Comparison of ENCODE assay signal across 11 mouse cellular contexts in genomic region chr7:81991116-81991515, GRCm38 (mm10). TPM values are rescaled to one million over a fixed set of nuclear protein-coding genes. Genes with fewer than 3 reads are reported as not detected.
DNase-seq lines count a peak whose midpoint lies in the region; ATAC-seq lines count a peak whose summit lies in the region.
"Had no signal": no experiment of that assay in that cellular context is flagged by ENCODE, and none has a peak within 500 bp of the region (broad histone marks: within the 10 kb centered on the region; RNA-seq: fewer than 3 reads in every experiment).

No protein-coding gene starts in this region.

- no peak for ATAC-seq in liver, embryonic 11.5 days (replicated peaks; ENCODE audit: low FRiP score)
- no peak for ATAC-seq in forebrain, embryonic 12.5 days (ENCODE audit: low FRiP score)
- ATAC-seq in intestine, embryonic 14.5 days (replicated peaks; ENCODE audit: low FRiP score, low TSS enrichment, low read depth), result no peak
- ATAC-seq in neural tube, embryonic 13.5 days (ENCODE audit: low read depth), result no peak

- peak overlapping the region; percentile 48 for H3K4me3 ChIP-seq in liver, embryonic 11.5 days (ENCODE audit: low read depth, low read length)
- H3K4me3 ChIP-seq in forebrain, embryonic 12.5 days (replicated peaks), result peak overlapping the region; percentile 61
- H3K4me3 ChIP-seq in intestine, embryonic 14.5 days (ENCODE audit: low read depth, low read length), result peak overlapping the region; percentile 52
- H3K4me3 ChIP-seq in neural tube, embryonic 13.5 days, result peak overlapping the region; percentile 52

- H3K36me3 ChIP-seq in liver, embryonic 11.5 days (ENCODE audit: control insufficient read depth, insufficient read depth, low read length), result no peaks in the 10 kb centered on the region
- no peaks in the 10 kb centered on the region for H3K36me3 ChIP-seq in forebrain, embryonic 12.5 days (replicated peaks)
- no peaks in the 10 kb centered on the region for H3K36me3 ChIP-seq in intestine, embryonic 14.5 days (ENCODE audit: control insufficient read depth, insufficient read depth, low read length)
- H3K36me3 ChIP-seq in neural tube, embryonic 13.5 days, result no peaks in the 10 kb centered on the region

- H3K9ac ChIP-seq in liver, embryonic 11.5 days (ENCODE audit: low read depth, low read length), result 0 out of 2 replicates have a peak overlapping the region, but pooled peaks have one; percentile 25
- H3K9ac ChIP-seq in forebrain, embryonic 12.5 days, result 0 out of 2 replicates have a peak overlapping the region, but pooled peaks have one; percentile 50
- no peak overlapping the region for H3K9ac ChIP-seq in intestine, embryonic 14.5 days (ENCODE audit: low read length)
- peak overlapping the region; percentile 65; the same call in 1 of the 2 replicates for H3K9ac ChIP-seq in neural tube, embryonic 13.5 days

- H3K27me3 ChIP-seq in liver, embryonic 11.5 days (replicated peaks; ENCODE audit: control insufficient read depth, insufficient read depth, low read length), result peaks cover 73% of the 10 kb centered on the region
- peaks cover 77% of the 10 kb centered on the region for H3K27me3 ChIP-seq in forebrain, embryonic 12.5 days
- peaks cover 68% of the 10 kb centered on the region for H3K27me3 ChIP-seq in intestine, embryonic 14.5 days (replicated peaks; ENCODE audit: control insufficient read depth, insufficient read depth, low read length)
- peaks cover 82% of the 10 kb centered on the region for H3K27me3 ChIP-seq in neural tube, embryonic 13.5 days

- H3K9me3 ChIP-seq in liver, embryonic 11.5 days (ENCODE audit: control insufficient read depth, low read length), result no peaks in the 10 kb centered on the region
- H3K9me3 ChIP-seq in forebrain, embryonic 12.5 days, result no peaks in the 10 kb centered on the region
- H3K9me3 ChIP-seq in intestine, embryonic 14.5 days (ENCODE audit: control insufficient read depth, low read length), result no peaks in the 10 kb centered on the region
- no peaks in the 10 kb centered on the region for H3K9me3 ChIP-seq in neural tube, embryonic 13.5 days

- H3K4me2 ChIP-seq in liver, embryonic 11.5 days, result peak overlapping the region; percentile 65
- H3K4me2 ChIP-seq in forebrain, embryonic 12.5 days, result peak overlapping the region; percentile 97
- peak overlapping the region; percentile 83 for H3K4me2 ChIP-seq in intestine, embryonic 14.5 days (ENCODE audit: low read length)
- H3K4me2 ChIP-seq in neural tube, embryonic 13.5 days, result peak overlapping the region; percentile 87

- H3K27ac ChIP-seq in liver, embryonic 11.5 days (ENCODE audit: low read depth, low read length), result no peak overlapping the region
- H3K27ac ChIP-seq in forebrain, embryonic 12.5 days, result no peak overlapping the region
- H3K27ac ChIP-seq in intestine, embryonic 14.5 days (ENCODE audit: low read depth), result no peak overlapping the region
- no peak overlapping the region for H3K27ac ChIP-seq in neural tube, embryonic 13.5 days (replicated peaks)

- H3K4me1 ChIP-seq in liver, embryonic 11.5 days (replicated peaks; ENCODE audit: control insufficient read depth, insufficient read depth, low read length), result no peaks in the 10 kb centered on the region
- peaks cover 19% of the 10 kb centered on the region for H3K4me1 ChIP-seq in forebrain, embryonic 12.5 days
- H3K4me1 ChIP-seq in intestine, embryonic 14.5 days (replicated peaks; ENCODE audit: control insufficient read depth, insufficient read depth, low read length), result 0 out of 2 replicates have a peak, but pooled peaks cover 9% of the 10 kb centered on the region
- H3K4me1 ChIP-seq in neural tube, embryonic 13.5 days (replicated peaks), result peaks cover 19% of the 10 kb centered on the region

- DNase-seq in liver, embryonic 11.5 days (ENCODE audit: low spot score), result peak; percentile 29
- DNase-seq in liver, result no peak
- DNase-seq in intestine, embryonic 14.5 days (ENCODE audit: low spot score), result peak; percentile 62
- no peak for DNase-seq in gastrocnemius, postnatal 25 days
- DNase-seq in spleen, postnatal 14 days (ENCODE audit: low spot score in 2 of 2), result no peak
- DNase-seq in urinary bladder, postnatal 4 days (ENCODE audit: low spot score in 2 of 2), result no peak
- DNase-seq: kidney, adult 9 months; lung, adult 18-20 months; thymus, postnatal 14 days had no signal

- 11% methylated on average over 12 of the region's 12 CpGs for WGBS in liver, embryonic 11.5 days
- WGBS in forebrain, embryonic 12.5 days, result 2% methylated on average over 12 of the region's 12 CpGs
- 6% methylated on average over 12 of the region's 12 CpGs for WGBS in intestine, embryonic 14.5 days
- 4% methylated on average over 12 of the region's 12 CpGs for WGBS in neural tube, embryonic 13.5 days

RNA-seq across cellular contexts. Expression of gene Bnc1, which starts 1.0 kb away (rescaled TPM):
- polyA plus RNA-seq in liver, embryonic 11.5 days (2014; fragmentation: Nextera tagmentation; extraction: Ambion mirVana), result 5.1 and 7.0 TPM in 2 replicates
- 0.33 and 0.40 TPM in 2 replicates for polyA plus RNA-seq in forebrain, embryonic 12.5 days (2016; fragmentation: Nextera tagmentation; extraction: Ambion mirVana)
- polyA plus RNA-seq in intestine, embryonic 14.5 days (2014; fragmentation: Nextera tagmentation; extraction: Ambion mirVana), result 6.2 and 7.2 TPM in 2 replicates
- 3.7 and 5.5 TPM in 2 replicates for polyA plus RNA-seq in neural tube, embryonic 13.5 days (2015; fragmentation: Nextera tagmentation; extraction: Ambion mirVana)
- total RNA-seq in gastrocnemius, postnatal 25 days (2021), result under 1 TPM in 1 of 2 experiments, not detected in 1; 0.05 TPM

RNA-seq across cellular contexts. Expression of gene Hdgfl3, which starts 56.8 kb away (rescaled TPM):
- 5.0 and 5.9 TPM in 2 replicates for polyA plus RNA-seq in liver, embryonic 11.5 days (2014; fragmentation: Nextera tagmentation; extraction: Ambion mirVana)
- polyA plus RNA-seq in forebrain, embryonic 12.5 days (2016; fragmentation: Nextera tagmentation; extraction: Ambion mirVana), result 55.8 and 56.5 TPM in 2 replicates
- polyA plus RNA-seq in intestine, embryonic 14.5 days (2014; fragmentation: Nextera tagmentation; extraction: Ambion mirVana), result 17.5 and 19.1 TPM in 2 replicates
- polyA plus RNA-seq in neural tube, embryonic 13.5 days (2015; fragmentation: Nextera tagmentation; extraction: Ambion mirVana), result 56.1 and 56.2 TPM in 2 replicates
- total RNA-seq in gastrocnemius, postnatal 25 days (2021), result 1 to 10 TPM; 2.3 TPM

Comparison
In these comparisons a context has a peak if more than half of its experiments do, and no peak if none do; other contexts are left out.
1. DNase-seq: peak in liver, embryonic 11.5 days (single experiment) and intestine, embryonic 14.5 days (single experiment); none in liver (single experiment), gastrocnemius, postnatal 25 days (single experiment), spleen, postnatal 14 days (0 of 2) and urinary bladder, postnatal 4 days (0 of 2).
2. Peak in every context shown above with its lines, with median percentiles within 50 percentile points of each other: H3K4me2 ChIP-seq and H3K4me3 ChIP-seq.